Mouse (Mus musculus) liver, postnatal 0 days (tissue): Measurements from ENCODE around the gene Cep128. TPM values are rescaled to one million over a fixed set of nuclear protein-coding genes. Genes with fewer than 3 reads are reported as not detected.
A peak's percentile ranks its signal among the peaks of the same experiment; 100 is the strongest.

Experiments
- ATAC-seq: fragments of 200-750 bp; cut with Nextera tagmentation; 2 replicates; pipeline ENCODE4 v1.8.0; 2017; ENCODE audit warnings: mild to moderate bottlenecking, moderate library complexity
- DNase-seq: peaks from one replicate; pipeline ENCODE4 v3.0.0-alpha.2; 2016
- H3K27ac ChIP-seq: fragments of 300-500 bp; sonication (generic); 2 replicates; pipeline ENCODE4 v1.5.1; 2014; ENCODE audit warnings: antibody characterized with exemption, moderate library complexity, mild to moderate bottlenecking, low read depth
- H3K27me3 ChIP-seq: fragments of 300-500 bp; sonication (generic); 2 replicates; pipeline ENCODE4 v1.6.1; 2014; ENCODE audit warnings: low read length, control low read depth, mixed read lengths; ENCODE audit not compliant: insufficient read depth
- H3K36me3 ChIP-seq: fragments of 300-500 bp; sonication (generic); replicated peaks from 2 replicates; pipeline ENCODE4 v1.6.1; 2014; ENCODE audit warnings: mild to moderate bottlenecking, control low read depth, low read length, moderate library complexity, mixed read lengths; ENCODE audit not compliant: insufficient read depth
- H3K4me1 ChIP-seq: fragments of 300-500 bp; sonication (generic); 2 replicates; pipeline ENCODE4 v1.6.1; 2014; ENCODE audit warnings: antibody characterized with exemption, mild to moderate bottlenecking, control low read depth; ENCODE audit not compliant: insufficient read depth
- H3K4me2 ChIP-seq: fragments of 300-500 bp; sonication (generic); 2 replicates; pipeline ENCODE4 v1.6.1; 2014; ENCODE audit warnings: low read depth, mild to moderate bottlenecking, low read length, moderate library complexity, mixed read lengths
- H3K4me3 ChIP-seq: fragments of 300-500 bp; sonication (generic); 2 replicates; pipeline ENCODE4 v1.5.1; 2014; ENCODE audit warnings: low read depth, low read length
- H3K9ac ChIP-seq: fragments of 300-500 bp; sonication (generic); replicated peaks from 2 replicates; pipeline ENCODE4 v1.6.1; 2014; ENCODE audit warnings: mild to moderate bottlenecking, moderate library complexity
- H3K9me3 ChIP-seq: fragments of 300-500 bp; sonication (generic); 2 replicates; pipeline ENCODE4 v1.6.1; 2016; ENCODE audit warnings: mild to moderate bottlenecking, control low read depth, low read length, mixed read lengths
- CTCF ChIP-seq: sonication (generic); IDR thresholded peaks from 2 replicates; pipeline ENCODE4 v1.5.1; 2016; ENCODE audit warnings: antibody characterized with exemption, low read depth
- EP300 ChIP-seq: IDR thresholded peaks from 2 replicates; pipeline ENCODE4 v1.6.1; 2016; ENCODE audit warnings: antibody characterized with exemption, low read depth, mild to moderate bottlenecking
- WGBS: fragments of 180-500 bp; shearing (Covaris S2); extraction: QIAGEN DNeasy Blood & Tissue Kit; methylation state at CpG from one replicate; pipeline ENCODE4 v1.1.7; 2014; ENCODE audit not compliant: insufficient replicate concordance; 5-methylcytosine and 5-hydroxymethylcytosine counted together
- polyA plus RNA-seq: library from polyadenylated mRNA; unstranded; fragments of >200 nt; fragmentation: Nextera tagmentation; extraction: Ambion mirVana; gene quantifications from 2 replicates; pipeline ENCODE4 v1.2.1, GENCODE M21; 2015

Gene Cep128
- polyA plus RNA-seq, 1 experiment from 2014 or later = 3.7 TPM

GRCm38 (mm10) chr12:91416828-91417227, 32.6 kb upstream of the Cep128 start:
- no peak for DNase-seq
- no peaks in the 10 kb centered on the region for H3K27me3 ChIP-seq
- no peaks in the 10 kb centered on the region for H3K9me3 ChIP-seq
- no peak for ATAC-seq
- WGBS = 89% methylated on average over 7 of the region's 7 CpGs
- H3K9ac ChIP-seq = no peak overlapping the region
- no peaks in the 10 kb centered on the region for H3K4me1 ChIP-seq
- H3K4me3 ChIP-seq = no peak overlapping the region
- H3K36me3 ChIP-seq = no peaks in the 10 kb centered on the region
- TF ChIP-seq CTCF (no peak), EP300 (no peak)
- no peak overlapping the region for H3K4me2 ChIP-seq
- H3K27ac ChIP-seq = no peak overlapping the region

- Histone ChIP-seq H3K9ac (no peak overlapping the region), H3K36me3 (no peaks in the 10 kb centered on the region), H3K27me3 (no peaks in the 10 kb centered on the region), H3K4me1 (no peaks in the 10 kb centered on the region), H3K4me2 (no peak overlapping the region), H3K9me3 (no peaks in the 10 kb centered on the region), H3K27ac (no peak overlapping the region), H3K4me3 (no peak overlapping the region)
- TF ChIP-seq CTCF = peak; percentile 14; the same call in 1 of the 2 replicates
- no peak for TF ChIP-seq EP300
- no peak for ATAC-seq
- DNase-seq = no peak
- WGBS = 64% methylated on average over 6 of the region's 6 CpGs
Observed at GRCm38 (mm10) chr12:91415112-91415511, 30.9 kb upstream of the Cep128 start.

- Histone ChIP-seq H3K9ac (no peak overlapping the region), H3K27me3 (no peaks in the 10 kb centered on the region), H3K4me3 (no peak overlapping the region), H3K36me3 (no peaks in the 10 kb centered on the region), H3K4me1 (no peaks in the 10 kb centered on the region), H3K9me3 (no peaks in the 10 kb centered on the region), H3K27ac (no peak overlapping the region), H3K4me2 (no peak overlapping the region)
- 62% methylated on average over 7 of the region's 7 CpGs for WGBS
- no peak for DNase-seq
- TF ChIP-seq CTCF = no peak
- no peak for TF ChIP-seq EP300
- no peak for ATAC-seq
Observed at GRCm38 (mm10) chr12:91412461-91413182, 28.4 kb upstream of the Cep128 start.

GRCm38 (mm10) chr12:91410306-91410705, 26.1 kb upstream of the Cep128 start:
- 64% methylated on average over 4 of the region's 4 CpGs for WGBS
- DNase-seq = no peak

DNA sequence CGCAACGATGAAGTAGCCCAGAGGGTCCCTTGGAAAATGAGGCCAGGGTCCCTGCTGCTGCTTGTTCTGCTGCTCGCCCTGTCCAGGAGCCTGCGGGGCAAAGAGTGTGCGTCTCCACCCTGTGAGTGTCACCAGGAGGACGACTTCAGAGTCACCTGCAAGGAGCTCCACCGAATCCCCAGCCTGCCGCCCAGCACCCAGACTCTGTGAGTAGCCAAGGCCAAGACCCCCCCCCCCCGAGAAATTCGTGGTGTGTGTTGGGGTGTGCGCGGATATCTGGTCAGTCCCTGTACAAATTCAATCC, 16.8 kb upstream of the Cep128 start:
- H3K9me3 ChIP-seq = no peaks in the 10 kb centered on the region
- no peak overlapping the region for H3K9ac ChIP-seq
- ATAC-seq = no peak
- 0 out of 2 replicates have a peak, but pooled peaks cover 5% of the 10 kb centered on the region for H3K4me1 ChIP-seq
- no peak for DNase-seq
- peak overlapping the region; percentile 36 for H3K4me3 ChIP-seq
- H3K27me3 ChIP-seq = peaks cover 13% of the 10 kb centered on the region
- 8% methylated on average over 12 of the region's 12 CpGs for WGBS
- H3K4me2 ChIP-seq = peak overlapping the region; percentile 69
- TF ChIP-seq EP300 = no peak
- no peak for TF ChIP-seq CTCF
- H3K27ac ChIP-seq = no peak overlapping the region
- H3K36me3 ChIP-seq = no peaks in the 10 kb centered on the region

More at GRCm38 (mm10) chr12:91410306-91410705, 26.1 kb upstream of the Cep128 start:
- H3K9me3 ChIP-seq = no peaks in the 10 kb centered on the region
- H3K4me2 ChIP-seq = no peak overlapping the region
- TF ChIP-seq CTCF = no peak
- no peaks in the 10 kb centered on the region for H3K36me3 ChIP-seq
- no peak overlapping the region for H3K9ac ChIP-seq
- H3K4me3 ChIP-seq = no peak overlapping the region
- no peak for ATAC-seq
- H3K4me1 ChIP-seq = no peaks in the 10 kb centered on the region
- H3K27ac ChIP-seq = no peak overlapping the region
- H3K27me3 ChIP-seq = no peaks in the 10 kb centered on the region

DNA sequence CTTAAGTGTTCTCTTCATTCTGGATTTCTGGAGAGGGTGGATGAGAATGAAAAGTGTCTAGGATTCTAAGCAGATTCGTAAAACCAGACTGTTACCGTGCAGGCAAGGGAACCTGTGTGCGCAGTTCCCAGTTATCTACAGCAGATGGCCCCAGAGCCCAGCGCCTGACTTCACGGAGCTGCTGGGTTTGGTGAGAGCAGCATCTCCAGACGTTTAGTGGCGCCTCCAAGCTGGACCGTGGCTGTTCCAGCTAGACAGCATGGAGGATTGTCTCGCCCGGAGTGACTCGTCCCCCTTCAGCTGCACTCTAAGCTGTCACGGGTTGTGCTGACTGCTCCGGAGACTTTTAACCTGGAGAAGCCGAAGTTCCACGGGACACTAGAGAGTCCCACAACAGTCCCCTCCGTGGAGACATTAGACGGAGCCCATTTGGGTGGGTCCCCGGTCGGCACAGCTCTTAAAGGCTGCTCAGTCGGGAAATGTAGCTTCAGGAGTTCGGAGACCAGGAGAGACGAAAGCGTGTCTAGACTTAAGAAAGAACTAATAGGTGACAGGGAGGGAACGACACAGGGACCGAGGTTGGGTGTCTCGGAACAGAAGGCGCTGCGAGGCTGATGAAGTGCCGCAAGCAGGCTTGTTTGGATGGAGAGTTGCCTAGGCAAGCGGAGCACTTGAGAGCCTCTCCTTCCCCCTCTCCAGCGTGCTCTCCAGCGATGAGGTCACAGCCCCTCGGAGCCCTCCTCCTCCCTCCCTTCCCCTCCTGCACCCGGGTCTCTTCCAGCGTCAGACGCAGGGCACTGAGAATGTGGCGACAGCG, 16.2 kb upstream of the Cep128 start:
- Histone ChIP-seq H3K27ac (no peak overlapping the region), H3K36me3 (no peaks in the 10 kb centered on the region), H3K4me3 (peak overlapping the region; percentile 36), H3K4me2 (peak overlapping the region; percentile 69), H3K9me3 (no peaks in the 10 kb centered on the region), H3K27me3 (peaks cover 13% of the 10 kb centered on the region), H3K9ac (peak overlapping the region; percentile 26), H3K4me1 (0 out of 2 replicates have a peak, but pooled peaks cover 5% of the 10 kb centered on the region)
- TF ChIP-seq EP300 (no peak), CTCF (peak; percentile 84)
- under 1% methylated on average over 38 of the region's 38 CpGs for WGBS
- DNase-seq (peak; percentile 64), ATAC-seq (peak; percentile 75)
